Mouse (Mus musculus): ENCODE measurements around the gene Tmprss9. TPM values are rescaled to one million over a fixed set of nuclear protein-coding genes. Genes with fewer than 3 reads are reported as not detected.
A peak's percentile ranks its signal among the peaks of the same experiment; 100 is the strongest.

Tmprss9 gene
- polyA plus RNA-seq, 1 experiment from 2014 or later = 0.12 TPM

- no peak overlapping the region for H3K27ac ChIP-seq (ENCODE audit: low read depth)
- H3K4me1 ChIP-seq (ENCODE audit: insufficient read depth) = 0 out of 2 replicates have a peak, but pooled peaks cover 5% of the 10 kb centered on the region
- WGBS (ENCODE audit: insufficient replicate concordance) = 57% methylated on average over 6 of the region's 6 CpGs
- ATAC-seq = no peak
- H3K4me3 ChIP-seq (ENCODE audit: low read depth, low read length) = no peak overlapping the region
- no peak for DNase-seq
- H3K36me3 ChIP-seq (replicated peaks; ENCODE audit: insufficient read depth, low read length) = no peaks in the 10 kb centered on the region
- no peak overlapping the region for H3K9ac ChIP-seq (replicated peaks)
- H3K4me2 ChIP-seq (ENCODE audit: low read depth, low read length) = no peak overlapping the region
- H3K9me3 ChIP-seq (ENCODE audit: low read length) = no peaks in the 10 kb centered on the region
- peaks cover 58% of the 10 kb centered on the region for H3K27me3 ChIP-seq (ENCODE audit: insufficient read depth, low read length)
- TF ChIP-seq EP300 (IDR thresholded peaks at IDR 0.05; ENCODE audit: low read depth) = no peak
- no peak for TF ChIP-seq CTCF (IDR thresholded peaks at IDR 0.05; ENCODE audit: low read depth)
These were observed 31.8 kb upstream of the Tmprss9 start for GRCm38 (mm10) chr10:80839848-80840247.

- Histone ChIP-seq H3K27ac (ENCODE audit: low read depth) (no peak overlapping the region), H3K36me3 (replicated peaks; ENCODE audit: insufficient read depth, low read length) (no peaks in the 10 kb centered on the region), H3K9ac (replicated peaks) (no peak overlapping the region), H3K27me3 (ENCODE audit: insufficient read depth, low read length) (peaks cover 57% of the 10 kb centered on the region), H3K4me1 (ENCODE audit: insufficient read depth) (0 out of 2 replicates have a peak, but pooled peaks cover 5% of the 10 kb centered on the region), H3K4me3 (ENCODE audit: low read depth, low read length) (no peak overlapping the region), H3K4me2 (ENCODE audit: low read depth, low read length) (no peak overlapping the region), H3K9me3 (ENCODE audit: low read length) (no peaks in the 10 kb centered on the region)
- TF ChIP-seq EP300 (IDR thresholded peaks at IDR 0.05; ENCODE audit: low read depth) (no peak), CTCF (IDR thresholded peaks at IDR 0.05; ENCODE audit: low read depth) (no peak)
- ATAC-seq (no peak), DNase-seq (no peak)
- 72% methylated on average over 2 of the region's 2 CpGs for WGBS (ENCODE audit: insufficient replicate concordance)
These were observed 30.0 kb upstream of the Tmprss9 start for GRCm38 (mm10) chr10:80841685-80842084.

- 84% methylated on average over 15 of the region's 15 CpGs for WGBS (ENCODE audit: insufficient replicate concordance)
- Histone ChIP-seq H3K4me2 (ENCODE audit: low read depth, low read length) (no peak overlapping the region), H3K27ac (ENCODE audit: low read depth) (no peak overlapping the region), H3K4me3 (ENCODE audit: low read depth, low read length) (no peak overlapping the region), H3K4me1 (ENCODE audit: insufficient read depth) (0 out of 2 replicates have a peak, but pooled peaks cover 5% of the 10 kb centered on the region), H3K27me3 (ENCODE audit: insufficient read depth, low read length) (peaks cover 54% of the 10 kb centered on the region), H3K36me3 (replicated peaks; ENCODE audit: insufficient read depth, low read length) (no peaks in the 10 kb centered on the region), H3K9me3 (ENCODE audit: low read length) (no peaks in the 10 kb centered on the region), H3K9ac (replicated peaks) (no peak overlapping the region)
- TF ChIP-seq EP300 (IDR thresholded peaks at IDR 0.05; ENCODE audit: low read depth) = no peak
- TF ChIP-seq CTCF (IDR thresholded peaks at IDR 0.05; ENCODE audit: low read depth) = no peak
- ATAC-seq = no peak
- DNase-seq = no peak
These were observed 29.3 kb upstream of the Tmprss9 start for GRCm38 (mm10) chr10:80842334-80842733.

- Histone ChIP-seq H3K9ac (replicated peaks) (no peak overlapping the region), H3K27me3 (ENCODE audit: insufficient read depth, low read length) (peaks cover 47% of the 10 kb centered on the region), H3K4me1 (ENCODE audit: insufficient read depth) (peaks cover 7% of the 10 kb centered on the region), H3K4me3 (ENCODE audit: low read depth, low read length) (peak overlapping the region; percentile 15; the same call in 1 of the 2 replicates), H3K27ac (ENCODE audit: low read depth) (no peak overlapping the region), H3K4me2 (ENCODE audit: low read depth, low read length) (peak overlapping the region; percentile 55), H3K36me3 (replicated peaks; ENCODE audit: insufficient read depth, low read length) (no peaks in the 10 kb centered on the region), H3K9me3 (ENCODE audit: low read length) (no peaks in the 10 kb centered on the region)
- TF ChIP-seq EP300 (IDR thresholded peaks at IDR 0.05; ENCODE audit: low read depth) = no peak
- ATAC-seq (no peak), DNase-seq (no peak)
- 16% methylated on average over 30 of the region's 32 CpGs for WGBS (ENCODE audit: insufficient replicate concordance)
These were observed 28.3 kb upstream of the Tmprss9 start for GRCm38 (mm10) chr10:80843087-80843930.

GRCm38 (mm10) chr10:80843931-80844547, 27.6 kb upstream of the Tmprss9 start, which contains the start of gene Lingo3:
Gene Lingo3, minus strand, starts transcription at chr10:80844039.
- Histone ChIP-seq H3K27me3 (ENCODE audit: insufficient read depth, low read length) (peaks cover 47% of the 10 kb centered on the region), H3K36me3 (replicated peaks; ENCODE audit: insufficient read depth, low read length) (no peaks in the 10 kb centered on the region), H3K4me3 (ENCODE audit: low read depth, low read length) (peak within 1 kb of the TSS; percentile 15; the same call in 1 of the 2 replicates), H3K9me3 (ENCODE audit: low read length) (no peaks in the 10 kb centered on the region), H3K4me2 (ENCODE audit: low read depth, low read length) (peak within 1 kb of the TSS; percentile 55), H3K4me1 (ENCODE audit: insufficient read depth) (peaks cover 13% of the 10 kb centered on the region), H3K27ac (ENCODE audit: low read depth) (no peak within 1 kb of the TSS), H3K9ac (replicated peaks) (no peak within 1 kb of the TSS)
- ATAC-seq (no peak; the same call in 1 of the 2 replicates), DNase-seq (no peak)
- whole genome bisulfite sequencing (ENCODE audit: insufficient replicate concordance) = 6% methylated on average over 43 of the region's 51 CpGs
- no peak for TF ChIP-seq CTCF (IDR thresholded peaks at IDR 0.05; ENCODE audit: low read depth)
- TF ChIP-seq EP300 (IDR thresholded peaks at IDR 0.05; ENCODE audit: low read depth) = no peak

GRCm38 (mm10) chr10:80845055-80845693, 26.5 kb upstream of the Tmprss9 start:
- peaks cover 47% of the 10 kb centered on the region for H3K27me3 ChIP-seq (ENCODE audit: insufficient read depth, low read length)
- TF ChIP-seq CTCF (IDR thresholded peaks at IDR 0.05; ENCODE audit: low read depth) (no peak), EP300 (IDR thresholded peaks at IDR 0.05; ENCODE audit: low read depth) (no peak)
- 61% methylated on average over 8 of the region's 8 CpGs for WGBS (ENCODE audit: insufficient replicate concordance)

More at GRCm38 (mm10) chr10:80845055-80845693, 26.5 kb upstream of the Tmprss9 start:
- Histone ChIP-seq H3K27ac (ENCODE audit: low read depth) (no peak overlapping the region), H3K4me1 (ENCODE audit: insufficient read depth) (peaks cover 13% of the 10 kb centered on the region), H3K4me3 (ENCODE audit: low read depth, low read length) (no peak overlapping the region), H3K36me3 (replicated peaks; ENCODE audit: insufficient read depth, low read length) (no peaks in the 10 kb centered on the region), H3K9me3 (ENCODE audit: low read length) (no peaks in the 10 kb centered on the region), H3K9ac (replicated peaks) (no peak overlapping the region), H3K4me2 (ENCODE audit: low read depth, low read length) (no peak overlapping the region)
- ATAC-seq (no peak), DNase-seq (no peak)
